8 mouse cellular contexts compared by ENCODE assay signal in genomic region chr2:170354963-170355367, GRCm38 (mm10).
DNase-seq lines count a peak whose midpoint lies in the region; ATAC-seq lines count a peak whose summit lies in the region.

No protein-coding gene starts in this region.

- H3K27me3 ChIP-seq in embryonic facial prominence, embryonic 10.5 days (replicated peaks; ENCODE audit: low read depth, poor library complexity, severe bottlenecking): no peaks in the 10 kb centered on the region
- H3K27me3 ChIP-seq in limb, embryonic 11.5 days (ENCODE audit: control insufficient read depth, insufficient read depth, low read length): no peaks in the 10 kb centered on the region
- H3K27me3 ChIP-seq in midbrain, embryonic 14.5 days (ENCODE audit: control insufficient read depth, insufficient read depth, low read length): no peaks in the 10 kb centered on the region
- no peaks in the 10 kb centered on the region for H3K27me3 ChIP-seq in stomach, embryonic 14.5 days (ENCODE audit: control insufficient read depth, insufficient read depth, low read length)

- no peak overlapping the region for H3K27ac ChIP-seq in embryonic facial prominence, embryonic 10.5 days (replicated peaks)
- no peak overlapping the region for H3K27ac ChIP-seq in limb, embryonic 11.5 days (replicated peaks; ENCODE audit: low read depth, low read length)
- H3K27ac ChIP-seq in midbrain, embryonic 14.5 days (replicated peaks; ENCODE audit: low read depth, low read length): no peak overlapping the region
- no peak overlapping the region for H3K27ac ChIP-seq in stomach, embryonic 14.5 days (ENCODE audit: low read length)

- H3K36me3 ChIP-seq in embryonic facial prominence, embryonic 10.5 days (replicated peaks): no peaks in the 10 kb centered on the region
- no peaks in the 10 kb centered on the region for H3K36me3 ChIP-seq in limb, embryonic 11.5 days (ENCODE audit: control insufficient read depth, insufficient read depth, low read length)
- H3K36me3 ChIP-seq in midbrain, embryonic 14.5 days (ENCODE audit: control insufficient read depth, insufficient read depth, low read length): no peaks in the 10 kb centered on the region
- H3K36me3 ChIP-seq in stomach, embryonic 14.5 days (ENCODE audit: control insufficient read depth, insufficient read depth, low read length): no peaks in the 10 kb centered on the region

- no peak for ATAC-seq in limb, embryonic 11.5 days (ENCODE audit: insufficient number of reproducible peaks, low FRiP score, low TSS enrichment, low read depth)
- ATAC-seq in midbrain, embryonic 14.5 days (ENCODE audit: low FRiP score, low TSS enrichment): no peak; the same call in 1 of the 2 replicates
- no peak for ATAC-seq in stomach, embryonic 14.5 days (ENCODE audit: insufficient number of reproducible peaks, insufficient read depth, low FRiP score, low read depth)

- peak overlapping the region; percentile 38 for H3K4me3 ChIP-seq in embryonic facial prominence, embryonic 10.5 days
- no peak overlapping the region for H3K4me3 ChIP-seq in limb, embryonic 11.5 days (ENCODE audit: low read depth, low read length)
- H3K4me3 ChIP-seq in midbrain, embryonic 14.5 days (replicated peaks; ENCODE audit: low read depth, low read length): 0 out of 2 replicates have a peak overlapping the region, but pooled peaks have one; percentile 12
- H3K4me3 ChIP-seq in stomach, embryonic 14.5 days (ENCODE audit: low read depth, low read length): no peak overlapping the region

- H3K9me3 ChIP-seq in embryonic facial prominence, embryonic 10.5 days: no peaks in the 10 kb centered on the region
- no peaks in the 10 kb centered on the region for H3K9me3 ChIP-seq in limb, embryonic 11.5 days (ENCODE audit: control insufficient read depth, low read length)
- no peaks in the 10 kb centered on the region for H3K9me3 ChIP-seq in midbrain, embryonic 14.5 days (ENCODE audit: control insufficient read depth, low read length)
- no peaks in the 10 kb centered on the region for H3K9me3 ChIP-seq in stomach, embryonic 14.5 days (ENCODE audit: control insufficient read depth, low read depth, low read length)

- H3K9ac ChIP-seq in limb, embryonic 11.5 days (ENCODE audit: low read length): no peak overlapping the region
- H3K9ac ChIP-seq in midbrain, embryonic 14.5 days (replicated peaks; ENCODE audit: low read length): peak overlapping the region; percentile 34; the same call in 1 of the 2 replicates
- no peak overlapping the region for H3K9ac ChIP-seq in stomach, embryonic 14.5 days (replicated peaks; ENCODE audit: low read depth, low read length)

- 18% methylated on average over 10 of the region's 10 CpGs for WGBS in embryonic facial prominence, embryonic 10.5 days
- 19% methylated on average over 10 of the region's 10 CpGs for WGBS in limb, embryonic 11.5 days
- WGBS in midbrain, embryonic 14.5 days: 17% methylated on average over 10 of the region's 10 CpGs
- 13% methylated on average over 10 of the region's 10 CpGs for WGBS in stomach, embryonic 14.5 days

- peak overlapping the region; percentile 28 for H3K4me2 ChIP-seq in limb, embryonic 11.5 days (ENCODE audit: low read depth, severe bottlenecking)
- H3K4me2 ChIP-seq in midbrain, embryonic 14.5 days (ENCODE audit: low read length): peak overlapping the region; percentile 51
- peak overlapping the region; percentile 19; the same call in 1 of the 2 replicates for H3K4me2 ChIP-seq in stomach, embryonic 14.5 days (replicated peaks; ENCODE audit: low read depth, low read length)

- peak; percentile 61 to 70 for DNase-seq in urinary bladder, adult 18-20 months (ENCODE audit: low spot score in 2 of 2)
- DNase-seq in urinary bladder, postnatal 10 days (ENCODE audit: low spot score): no peak
- DNase-seq in embryonic facial prominence, embryonic 10.5 days (ENCODE audit: low spot score): peak; percentile 84
- DNase-seq in heart, adult 9 months (ENCODE audit: low spot score in 2 of 2): peak; percentile 44 to 67
- DNase-seq in kidney, adult 8-10 months: peak; percentile 50 to 84
- DNase-seq in limb, embryonic 11.5 days (ENCODE audit: low spot score): peak; percentile 89
- DNase-seq in midbrain, embryonic 14.5 days: peak; percentile 92

- peaks cover 17% of the 10 kb centered on the region for H3K4me1 ChIP-seq in embryonic facial prominence, embryonic 10.5 days
- H3K4me1 ChIP-seq in limb, embryonic 11.5 days (ENCODE audit: control insufficient read depth, insufficient read depth, low read length): no peaks in the 10 kb centered on the region
- H3K4me1 ChIP-seq in midbrain, embryonic 14.5 days (ENCODE audit: control insufficient read depth, insufficient read depth, low read length): peaks cover 3% of the 10 kb centered on the region; the same call in 1 of the 2 replicates
- no peaks in the 10 kb centered on the region for H3K4me1 ChIP-seq in stomach, embryonic 14.5 days (ENCODE audit: control insufficient read depth, insufficient read depth, low read length)

Comparison
In these comparisons a context has a peak if more than half of its experiments do, and no peak if none do; other contexts are left out.
1. H3K4me3 ChIP-seq: peak in embryonic facial prominence, embryonic 10.5 days (single experiment) and midbrain, embryonic 14.5 days (single experiment); none in limb, embryonic 11.5 days (single experiment) and stomach, embryonic 14.5 days (single experiment).
2. Peak in every context shown above with its lines, with median percentiles within 50 percentile points of each other: H3K4me2 ChIP-seq.